Mouse (Mus musculus) brain, embryonic 14.5 days (tissue): ENCODE results near the gene Pcnx.

Experiments used
- CTCF ChIP-seq: fragments of 200-500 bp; IDR thresholded peaks from 2 replicates; pipeline ENCODE4 v1.5.1; 2012; ENCODE audit warnings: inconsistent platforms, mild to moderate bottlenecking, moderate library complexity, borderline replicate concordance; ENCODE audit not compliant: insufficient read depth, insufficient read length; ENCODE audit errors: extremely low read depth
- POLR2A ChIP-seq: fragments of 200-500 bp; IDR thresholded peaks from 2 replicates; pipeline ENCODE4 v1.6.1; 2012; ENCODE audit warnings: mild to moderate bottlenecking, inconsistent platforms, borderline replicate concordance; ENCODE audit not compliant: poor library complexity, insufficient read depth, insufficient read length, severe bottlenecking; ENCODE audit errors: extremely low read depth

- TF ChIP-seq POLR2A (no peak), CTCF (no peak)
These were observed 73.6 kb downstream of the Pcnx start for GRCm38 (mm10) chr12:81933430-81933829.
